15 mouse cellular contexts compared by ENCODE assay signal in genomic region chr11:32651723-32652122, GRCm38 (mm10).
"Had no signal": no experiment of that assay in that cellular context is flagged by ENCODE, and none has a peak within 500 bp of the region (broad histone marks: within the 10 kb centered on the region; RNA-seq: fewer than 3 reads in every experiment).

No protein-coding gene starts in this region.

- ATAC-seq: hindbrain, postnatal 0 days; inflammation-experienced regulatory T-cells, adult 6 months; midbrain, embryonic 13.5 days had no signal

- DNase-seq: layer of hippocampus, postnatal 36 days; liver, embryonic 13.5 days; lung, adult 2 months; right cerebral cortex, adult 18-20 months; right cerebral cortex, postnatal 14 days; right cerebral cortex, postnatal 4 days; spleen, adult 18-20 months; thymus, postnatal 25 days had no signal

- H3K9me3 ChIP-seq: liver, embryonic 13.5 days; midbrain, embryonic 13.5 days; stomach, embryonic 15.5 days had no signal

- H3K27ac ChIP-seq: hindbrain, embryonic 14.5 days; hindbrain, postnatal 0 days; left cerebral cortex, adult 2 months; liver, embryonic 13.5 days; macrophage; midbrain, embryonic 13.5 days had no signal

- H3K9ac ChIP-seq: hindbrain, embryonic 14.5 days; liver, embryonic 13.5 days; midbrain, embryonic 13.5 days; stomach, embryonic 15.5 days had no signal

- H3K4me2 ChIP-seq: hindbrain, embryonic 14.5 days; liver, embryonic 13.5 days; midbrain, embryonic 13.5 days; stomach, embryonic 15.5 days had no signal

- H3K27me3 ChIP-seq: liver, embryonic 13.5 days; midbrain, embryonic 13.5 days; stomach, embryonic 15.5 days had no signal

- H3K36me3 ChIP-seq: liver, embryonic 13.5 days; midbrain, embryonic 13.5 days; stomach, embryonic 15.5 days had no signal

- H3K4me3 ChIP-seq: left cerebral cortex, adult 2 months; liver, embryonic 13.5 days; midbrain, embryonic 13.5 days; stomach, embryonic 15.5 days had no signal
